ENCODE assay signal across 15 mouse cellular contexts in genomic region chr6:12519121-12519520, GRCm38 (mm10).
DNase-seq lines count a peak whose midpoint lies in the region; ATAC-seq and TF ChIP-seq lines count a peak whose summit lies in the region.
"Had no signal": no experiment of that assay in that cellular context is flagged by ENCODE, and none has a peak within 500 bp of the region (broad histone marks: within the 10 kb centered on the region; RNA-seq: fewer than 3 reads in every experiment).

No protein-coding gene starts in this region.

- TF ChIP-seq CTCF in lung, postnatal 0 days (IDR thresholded peaks at IDR 0.05), result no peak
- no peak for TF ChIP-seq CTCF in stomach, postnatal 0 days (IDR thresholded peaks at IDR 0.05; ENCODE audit: low read depth)

- no peaks in the 10 kb centered on the region for H3K36me3 ChIP-seq in embryonic facial prominence, embryonic 11.5 days (replicated peaks; ENCODE audit: control insufficient read depth, insufficient read depth, low read depth, low read length)
- H3K36me3 ChIP-seq in embryonic facial prominence, embryonic 10.5 days (replicated peaks), result no peaks in the 10 kb centered on the region
- H3K36me3 ChIP-seq in forebrain, embryonic 13.5 days (ENCODE audit: poor library complexity, severe bottlenecking), result no peaks in the 10 kb centered on the region
- no peaks in the 10 kb centered on the region for H3K36me3 ChIP-seq in midbrain, embryonic 12.5 days
- no peaks in the 10 kb centered on the region for H3K36me3 ChIP-seq in lung, postnatal 0 days (ENCODE audit: insufficient read depth, low read length)
- no peaks in the 10 kb centered on the region for H3K36me3 ChIP-seq in stomach, postnatal 0 days (ENCODE audit: control insufficient read depth, insufficient read depth, low read length)
- H3K36me3 ChIP-seq: heart, embryonic 10.5 days; kidney, embryonic 15.5 days; neural tube, embryonic 15.5 days had no signal

- no peak for ATAC-seq in embryonic facial prominence, embryonic 11.5 days (replicated peaks; ENCODE audit: insufficient number of reproducible peaks, low FRiP score, low TSS enrichment, low read depth)
- ATAC-seq in forebrain, embryonic 13.5 days, result peak; percentile 88
- ATAC-seq in midbrain, embryonic 12.5 days (ENCODE audit: low FRiP score, low read depth), result peak; percentile 82
- no peak for ATAC-seq in lung, postnatal 0 days
- no peak for ATAC-seq in stomach, postnatal 0 days (ENCODE audit: low FRiP score, low TSS enrichment)

- no peaks in the 10 kb centered on the region for H3K9me3 ChIP-seq in embryonic facial prominence, embryonic 11.5 days (replicated peaks; ENCODE audit: control insufficient read depth, low read length)
- no peaks in the 10 kb centered on the region for H3K9me3 ChIP-seq in embryonic facial prominence, embryonic 10.5 days
- no peaks in the 10 kb centered on the region for H3K9me3 ChIP-seq in forebrain, embryonic 13.5 days (replicated peaks)
- H3K9me3 ChIP-seq in midbrain, embryonic 12.5 days, result no peaks in the 10 kb centered on the region
- H3K9me3 ChIP-seq in lung, postnatal 0 days (ENCODE audit: low read length), result no peaks in the 10 kb centered on the region
- no peaks in the 10 kb centered on the region for H3K9me3 ChIP-seq in stomach, postnatal 0 days (ENCODE audit: control insufficient read depth, low read length)
- H3K9me3 ChIP-seq: heart, embryonic 10.5 days; kidney, embryonic 15.5 days; neural tube, embryonic 15.5 days had no signal

- H3K27me3 ChIP-seq in embryonic facial prominence, embryonic 11.5 days (ENCODE audit: control insufficient read depth, insufficient read depth, low read length), result no peaks in the 10 kb centered on the region
- H3K27me3 ChIP-seq in embryonic facial prominence, embryonic 10.5 days (replicated peaks; ENCODE audit: low read depth, poor library complexity, severe bottlenecking), result no peaks in the 10 kb centered on the region
- no peaks in the 10 kb centered on the region for H3K27me3 ChIP-seq in forebrain, embryonic 13.5 days
- H3K27me3 ChIP-seq in midbrain, embryonic 12.5 days, result no peaks in the 10 kb centered on the region
- H3K27me3 ChIP-seq in lung, postnatal 0 days (replicated peaks; ENCODE audit: insufficient read depth, low read length), result no peaks in the 10 kb centered on the region
- no peaks in the 10 kb centered on the region for H3K27me3 ChIP-seq in stomach, postnatal 0 days (ENCODE audit: control insufficient read depth, insufficient read depth, low read length)
- H3K27me3 ChIP-seq: kidney, embryonic 15.5 days; neural tube, embryonic 15.5 days had no signal

- peak; percentile 1 for DNase-seq in embryonic facial prominence, embryonic 11.5 days (ENCODE audit: low spot score)
- DNase-seq in embryonic facial prominence, embryonic 10.5 days (ENCODE audit: low spot score), result no peak
- DNase-seq in brain, adult 2 months (ENCODE audit: low read depth, low spot score), result peak; percentile 36
- DNase-seq in lung, postnatal 0 days (ENCODE audit: low spot score), result no peak
- no peak for DNase-seq in lung, postnatal 4 days
- DNase-seq in stomach, postnatal 0 days (ENCODE audit: low spot score), result no peak
- DNase-seq: gastrocnemius, adult 2 months; right cerebral cortex, postnatal 4 days; thymus, postnatal 36 days had no signal

- TF ChIP-seq EP300 in lung, postnatal 0 days (IDR thresholded peaks at IDR 0.05), result no peak
- no peak for TF ChIP-seq EP300 in stomach, postnatal 0 days (optimal IDR thresholded peaks at IDR 0.05)

- H3K27ac ChIP-seq in embryonic facial prominence, embryonic 11.5 days (replicated peaks; ENCODE audit: low read depth, low read length), result no peak overlapping the region
- no peak overlapping the region for H3K27ac ChIP-seq in embryonic facial prominence, embryonic 10.5 days (replicated peaks)
- H3K27ac ChIP-seq in forebrain, embryonic 13.5 days, result no peak overlapping the region
- H3K27ac ChIP-seq in midbrain, embryonic 12.5 days (replicated peaks), result no peak overlapping the region
- H3K27ac ChIP-seq in lung, postnatal 0 days (ENCODE audit: low read length), result no peak overlapping the region
- no peak overlapping the region for H3K27ac ChIP-seq in stomach, postnatal 0 days (replicated peaks)
- H3K27ac ChIP-seq: gastrocnemius, adult 2 months; heart, embryonic 10.5 days; kidney, embryonic 15.5 days; neural tube, embryonic 15.5 days had no signal

- no peak overlapping the region for H3K4me3 ChIP-seq in embryonic facial prominence, embryonic 11.5 days (ENCODE audit: low read depth, low read length)
- no peak overlapping the region for H3K4me3 ChIP-seq in embryonic facial prominence, embryonic 10.5 days
- H3K4me3 ChIP-seq in forebrain, embryonic 13.5 days, result no peak overlapping the region
- H3K4me3 ChIP-seq in midbrain, embryonic 12.5 days, result no peak overlapping the region
- no peak overlapping the region for H3K4me3 ChIP-seq in lung, postnatal 0 days (ENCODE audit: low read depth, low read length)
- H3K4me3 ChIP-seq in stomach, postnatal 0 days (ENCODE audit: low read depth, low read length), result no peak overlapping the region
- H3K4me3 ChIP-seq: erythroblast, embryonic 14.5 days; gastrocnemius, adult 2 months; heart, embryonic 10.5 days; kidney, embryonic 15.5 days; neural tube, embryonic 15.5 days had no signal

- no peak overlapping the region for H3K9ac ChIP-seq in embryonic facial prominence, embryonic 11.5 days (replicated peaks; ENCODE audit: low read length)
- H3K9ac ChIP-seq in forebrain, embryonic 13.5 days, result no peak overlapping the region
- H3K9ac ChIP-seq in midbrain, embryonic 12.5 days (replicated peaks), result no peak overlapping the region
- no peak overlapping the region for H3K9ac ChIP-seq in lung, postnatal 0 days (replicated peaks; ENCODE audit: low read depth)
- no peak overlapping the region for H3K9ac ChIP-seq in stomach, postnatal 0 days (ENCODE audit: low read length)
- H3K9ac ChIP-seq: kidney, embryonic 15.5 days; neural tube, embryonic 15.5 days had no signal

- no peak overlapping the region for H3K4me2 ChIP-seq in embryonic facial prominence, embryonic 11.5 days (ENCODE audit: low read depth, low read length)
- H3K4me2 ChIP-seq in forebrain, embryonic 13.5 days, result no peak overlapping the region
- H3K4me2 ChIP-seq in midbrain, embryonic 12.5 days (replicated peaks), result no peak overlapping the region
- no peak overlapping the region for H3K4me2 ChIP-seq in lung, postnatal 0 days (replicated peaks; ENCODE audit: low read depth, low read length)
- no peak overlapping the region for H3K4me2 ChIP-seq in stomach, postnatal 0 days (replicated peaks; ENCODE audit: low read depth)
- H3K4me2 ChIP-seq: kidney, embryonic 15.5 days; neural tube, embryonic 15.5 days had no signal

- H3K4me1 ChIP-seq in embryonic facial prominence, embryonic 11.5 days (ENCODE audit: control insufficient read depth, insufficient read depth, low read length), result no peaks in the 10 kb centered on the region
- H3K4me1 ChIP-seq in embryonic facial prominence, embryonic 10.5 days, result no peaks in the 10 kb centered on the region
- 0 out of 2 replicates have a peak, but pooled peaks cover 3% of the 10 kb centered on the region for H3K4me1 ChIP-seq in forebrain, embryonic 13.5 days
- peaks cover 3% of the 10 kb centered on the region; the same call in 1 of the 2 replicates for H3K4me1 ChIP-seq in midbrain, embryonic 12.5 days
- H3K4me1 ChIP-seq in lung, postnatal 0 days (ENCODE audit: insufficient read depth, low read depth, low read length), result no peaks in the 10 kb centered on the region
- no peaks in the 10 kb centered on the region for H3K4me1 ChIP-seq in stomach, postnatal 0 days (replicated peaks; ENCODE audit: control insufficient read depth, insufficient read depth)
- H3K4me1 ChIP-seq: heart, embryonic 10.5 days; kidney, embryonic 15.5 days; neural tube, embryonic 15.5 days had no signal

Comparison
In these comparisons a context has a peak if more than half of its experiments do, and no peak if none do; other contexts are left out.
1. DNase-seq: peak in embryonic facial prominence, embryonic 11.5 days (single experiment) and brain, adult 2 months (single experiment); none in embryonic facial prominence, embryonic 10.5 days (single experiment), lung, postnatal 0 days (single experiment), lung, postnatal 4 days (0 of 2) and stomach, postnatal 0 days (single experiment).
2. ATAC-seq: peak in forebrain, embryonic 13.5 days (single experiment) and midbrain, embryonic 12.5 days (single experiment); none in embryonic facial prominence, embryonic 11.5 days (single experiment), lung, postnatal 0 days (single experiment) and stomach, postnatal 0 days (single experiment).